ENCODE assay signal across 12 mouse cellular contexts in genomic region chr1:194945382-194945781, GRCm38 (mm10). TPM values are rescaled to one million over a fixed set of nuclear protein-coding genes. Genes with fewer than 3 reads are reported as not detected.
A peak's percentile ranks its signal among the peaks of the same experiment; 100 is the strongest.
DNase-seq lines count a peak whose midpoint lies in the region; ATAC-seq lines count a peak whose summit lies in the region.
"Had no signal": no experiment of that assay in that cellular context is flagged by ENCODE, and none has a peak within 500 bp of the region (broad histone marks: within the 10 kb centered on the region; RNA-seq: fewer than 3 reads in every experiment).

No protein-coding gene starts in this region.

- peaks cover 6% of the 10 kb centered on the region for H3K4me1 ChIP-seq in limb, embryonic 13.5 days
- H3K4me1 ChIP-seq in midbrain, embryonic 13.5 days (replicated peaks): no peaks in the 10 kb centered on the region
- H3K4me1 ChIP-seq: forebrain, embryonic 15.5 days had no signal

- H3K27ac ChIP-seq in limb, embryonic 13.5 days: no peak overlapping the region
- no peak overlapping the region for H3K27ac ChIP-seq in midbrain, embryonic 13.5 days
- H3K27ac ChIP-seq: forebrain, embryonic 15.5 days; kidney, postnatal 0 days had no signal

- 14% methylated on average over 2 of the region's 2 CpGs for WGBS in limb, embryonic 13.5 days
- WGBS in midbrain, embryonic 13.5 days: 82% methylated on average over 2 of the region's 2 CpGs

- no peaks in the 10 kb centered on the region for H3K9me3 ChIP-seq in limb, embryonic 13.5 days
- H3K9me3 ChIP-seq in midbrain, embryonic 13.5 days: no peaks in the 10 kb centered on the region
- H3K9me3 ChIP-seq: forebrain, embryonic 15.5 days; G1E had no signal

- no peaks in the 10 kb centered on the region for H3K36me3 ChIP-seq in limb, embryonic 13.5 days
- H3K36me3 ChIP-seq in midbrain, embryonic 13.5 days: no peaks in the 10 kb centered on the region
- H3K36me3 ChIP-seq: forebrain, embryonic 15.5 days; G1E had no signal

- H3K4me3 ChIP-seq in limb, embryonic 13.5 days: no peak overlapping the region
- no peak overlapping the region for H3K4me3 ChIP-seq in midbrain, embryonic 13.5 days (replicated peaks)
- H3K4me3 ChIP-seq: forebrain, embryonic 15.5 days had no signal

- H3K4me2 ChIP-seq in limb, embryonic 13.5 days (replicated peaks): no peak overlapping the region
- H3K4me2 ChIP-seq in midbrain, embryonic 13.5 days (replicated peaks): no peak overlapping the region
- H3K4me2 ChIP-seq: forebrain, embryonic 15.5 days had no signal

- H3K9ac ChIP-seq in limb, embryonic 13.5 days: no peak overlapping the region
- H3K9ac ChIP-seq in midbrain, embryonic 13.5 days (replicated peaks): no peak overlapping the region
- H3K9ac ChIP-seq: forebrain, embryonic 15.5 days had no signal

- intact Hi-C loops in gastrocnemius, postnatal 14 days (cut with DNase I; ENCODE audit: low total_unique reads): no loop called here

- peak; percentile 39 for DNase-seq in kidney, postnatal 10 days
- DNase-seq in kidney, postnatal 4 days: no peak
- DNase-seq in brain, adult 2 months (ENCODE audit: low read depth, low spot score): peak; percentile 64
- peak; percentile 73 for DNase-seq in gastrocnemius, postnatal 14 days
- no peak for DNase-seq in thymus, postnatal 4 days
- DNase-seq in retina, embryonic 14.5 days (ENCODE audit: low spot score): no peak
- DNase-seq: cerebellum, adult 11-12 months had no signal

- ATAC-seq in limb, embryonic 13.5 days (ENCODE audit: low FRiP score, low read depth): peak; percentile 69
- ATAC-seq in midbrain, embryonic 13.5 days: no peak
- ATAC-seq: forebrain, embryonic 15.5 days had no signal

- H3K27me3 ChIP-seq in limb, embryonic 13.5 days: no peaks in the 10 kb centered on the region
- no peaks in the 10 kb centered on the region for H3K27me3 ChIP-seq in midbrain, embryonic 13.5 days
- H3K27me3 ChIP-seq: forebrain, embryonic 15.5 days had no signal

RNA-seq across cellular contexts. Expression of gene Cd34, which starts 6.8 kb away (rescaled TPM):
- 100 to 1,000 TPM; 105 to 136 TPM for total RNA-seq in gastrocnemius, postnatal 14 days (2021)
- polyA plus RNA-seq in limb, embryonic 13.5 days (2015; fragmentation: Nextera tagmentation; extraction: Ambion mirVana): 56.5 and 59.7 TPM in 2 replicates
- 30.2 and 34.0 TPM in 2 replicates for polyA plus RNA-seq in midbrain, embryonic 13.5 days (2015; fragmentation: Nextera tagmentation; extraction: Ambion mirVana)

Comparison
In these comparisons a context has a peak if more than half of its experiments do, and no peak if none do; other contexts are left out.
1. DNase-seq: peak in kidney, postnatal 10 days (single experiment), brain, adult 2 months (single experiment) and gastrocnemius, postnatal 14 days (single experiment); none in kidney, postnatal 4 days (0 of 2), thymus, postnatal 4 days (single experiment) and retina, embryonic 14.5 days (single experiment).